Mouse (Mus musculus) embryonic facial prominence, embryonic 14.5 days (tissue): ENCODE results near the gene Gm7978. TPM values are rescaled to one million over a fixed set of nuclear protein-coding genes. Genes with fewer than 3 reads are reported as not detected.
"Not testable (repeated sequence)": the region's sequence is repeated elsewhere in the genome, so short reads cannot be mapped to it uniquely, and the experiment has no call there.

Source experiments
- ATAC-seq: fragments of 200-750 bp; cut with Nextera tagmentation; 2 replicates; pipeline ENCODE4 v1.8.0; 2017; ENCODE audit warnings: low read depth, moderate number of reproducible peaks, moderate TSS enrichment
- DNase-seq: peaks from one replicate; pipeline ENCODE4 v3.0.0-alpha.2; 2015; ENCODE audit warnings: low spot score
- H3K27ac ChIP-seq: fragments of 300-500 bp; sonication (generic); replicated peaks from 2 replicates; pipeline ENCODE4 v1.5.1; 2014; ENCODE audit warnings: low read depth, mild to moderate bottlenecking, low read length, moderate library complexity
- H3K27me3 ChIP-seq: fragments of 300-500 bp; sonication (generic); replicated peaks from 2 replicates; pipeline ENCODE4 v1.6.1; 2014; ENCODE audit warnings: low read length; ENCODE audit not compliant: control insufficient read depth, insufficient read depth
- H3K36me3 ChIP-seq: fragments of 300-500 bp; sonication (generic); 2 replicates; pipeline ENCODE4 v1.6.1; 2014; ENCODE audit warnings: low read length, mixed read lengths; ENCODE audit not compliant: control insufficient read depth, insufficient read depth
- H3K4me1 ChIP-seq: fragments of 300-500 bp; sonication (generic); 2 replicates; pipeline ENCODE4 v1.6.1; 2014; ENCODE audit warnings: antibody characterized with exemption, low read length; ENCODE audit not compliant: control insufficient read depth, insufficient read depth
- H3K4me2 ChIP-seq: fragments of 300-500 bp; sonication (generic); 2 replicates; pipeline ENCODE4 v1.6.1; 2014; ENCODE audit warnings: low read depth, mild to moderate bottlenecking, low read length, moderate library complexity, mixed read lengths
- H3K4me3 ChIP-seq: fragments of 300-500 bp; sonication (generic); 2 replicates; pipeline ENCODE4 v1.5.1; 2014; ENCODE audit warnings: low read depth, mild to moderate bottlenecking, low read length
- H3K9ac ChIP-seq: fragments of 300-500 bp; sonication (generic); 2 replicates; pipeline ENCODE4 v1.6.1; 2014; ENCODE audit warnings: low read depth, mild to moderate bottlenecking, low read length, moderate library complexity, mixed read lengths
- H3K9me3 ChIP-seq: fragments of 300-500 bp; sonication (generic); 2 replicates; pipeline ENCODE4 v1.6.1; 2016; ENCODE audit warnings: low read length; ENCODE audit not compliant: control insufficient read depth
- WGBS: fragments of 180-500 bp; shearing (Covaris S2); extraction: QIAGEN DNeasy Blood & Tissue Kit; methylation state at CpG from one replicate; pipeline ENCODE4 v1.1.7; 2014; 5-methylcytosine and 5-hydroxymethylcytosine counted together
- polyA plus RNA-seq: library from polyadenylated mRNA; unstranded; fragments of >200 nt; fragmentation: Nextera tagmentation; extraction: Ambion mirVana; gene quantifications from 2 replicates; pipeline ENCODE4 v1.2.1, GENCODE M21; 2014

Gm7978 gene
- polyA plus RNA-seq, result not detected in 2 replicates

DNA sequence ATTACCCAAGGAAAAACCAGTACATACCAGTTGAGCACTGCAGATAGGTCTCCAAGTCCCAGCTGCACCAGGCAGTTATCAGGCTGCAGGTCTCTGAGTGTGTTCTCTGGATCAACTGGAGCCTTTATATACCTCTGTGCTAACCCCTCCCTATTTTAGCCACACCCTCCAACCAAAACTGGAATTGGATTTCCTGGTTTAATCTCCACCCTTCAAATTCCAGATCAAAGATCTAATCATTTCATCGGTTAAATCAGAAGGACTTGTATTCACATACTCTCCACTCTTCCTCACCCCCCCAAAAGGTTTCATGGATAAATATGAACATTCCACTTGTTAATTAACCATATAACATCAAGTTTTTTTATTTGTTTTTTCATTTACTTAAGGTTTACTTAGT is at the start of gene Gm7978:
Gene Gm7978, minus strand, starts transcription at position 101 of the 400 bp plus-strand sequence.
- not testable (repeated sequence) for ATAC-seq, H3K9me3 ChIP-seq, H3K27ac ChIP-seq, H3K36me3 ChIP-seq, H3K4me3 ChIP-seq, DNase-seq, H3K4me2 ChIP-seq, H3K4me1 ChIP-seq, H3K9ac ChIP-seq, H3K27me3 ChIP-seq
- WGBS, result no CpG with 5 or more reads among the region's 1 CpGs

DNA sequence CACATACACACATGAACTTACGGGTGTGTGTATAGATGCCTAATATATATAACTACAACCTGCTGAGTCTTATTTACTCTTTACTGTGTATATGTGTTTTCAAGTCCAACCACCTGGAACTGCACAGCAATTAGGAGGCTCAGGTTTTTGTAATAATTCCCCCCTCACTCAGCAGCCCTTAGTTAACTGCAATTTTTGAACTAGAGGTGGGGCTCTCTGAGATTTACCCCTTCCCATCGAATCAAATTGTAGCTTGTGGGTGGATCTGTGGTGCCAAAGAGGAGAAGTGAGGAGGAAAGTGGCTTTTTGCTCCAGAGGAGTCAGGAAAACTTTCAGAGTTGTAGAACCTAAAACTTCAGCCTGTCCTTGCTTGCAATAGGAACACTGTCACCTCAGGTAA is 39.7 kb upstream of the Gm7978 start, which contains the start of gene E330014E10Rik:
Gene E330014E10Rik, plus strand, starts transcription at position 301 of the 400 bp plus-strand sequence.
- not testable (repeated sequence) for H3K4me1 ChIP-seq, H3K4me2 ChIP-seq, H3K9ac ChIP-seq, H3K4me3 ChIP-seq, H3K9me3 ChIP-seq, H3K36me3 ChIP-seq, ATAC-seq, H3K27me3 ChIP-seq, H3K27ac ChIP-seq, DNase-seq
- no CpG with 5 or more reads among the region's 2 CpGs for WGBS

DNA sequence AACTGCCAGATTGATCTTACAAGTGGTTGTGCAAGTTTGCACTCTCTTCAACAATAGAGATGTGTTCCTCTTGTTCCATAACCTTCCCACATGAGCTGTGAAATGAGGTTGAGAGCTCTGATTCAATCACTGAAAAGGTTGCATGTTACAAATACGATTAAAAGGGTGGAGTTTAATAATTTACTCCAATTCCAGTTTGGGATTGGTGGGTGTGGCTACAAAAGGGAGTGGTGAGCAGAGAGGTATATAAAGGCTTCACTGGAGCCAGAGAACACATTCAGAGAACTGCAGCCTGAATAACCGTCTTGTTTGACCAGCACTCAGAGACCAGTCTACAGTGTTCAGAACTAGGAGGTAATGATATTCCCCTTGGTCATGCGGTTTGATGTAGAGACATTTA is 5.7 kb upstream of the Gm7978 start, which contains the start of gene Gm7982:
Gene Gm7982, plus strand, starts transcription at position 301 of the 400 bp plus-strand sequence.
- H3K27me3 ChIP-seq, H3K4me1 ChIP-seq, H3K27ac ChIP-seq, DNase-seq, H3K4me3 ChIP-seq, H3K4me2 ChIP-seq, H3K36me3 ChIP-seq, H3K9me3 ChIP-seq, H3K9ac ChIP-seq, ATAC-seq: not testable (repeated sequence)
- whole genome bisulfite sequencing, result no CpG with 5 or more reads among the region's 3 CpGs

Other genes with a start within 250 kb of the Gm7978 start
- not detected in 2 replicates for gene Gm3286, start 225.4 kb downstream of the Gm7978 start, polyA plus RNA-seq
- not detected in 2 replicates for gene Gm7971, start 141.3 kb downstream of the Gm7978 start, polyA plus RNA-seq
- gene Gm7982, start 5.8 kb upstream of the Gm7978 start, polyA plus RNA-seq, result not detected in 2 replicates
- not detected in 2 replicates for gene E330014E10Rik, start 39.8 kb upstream of the Gm7978 start, polyA plus RNA-seq
- 8.0 and 8.5 TPM in 2 replicates for gene Cxcl13, start 220.8 kb upstream of the Gm7978 start, polyA plus RNA-seq